Mouse (Mus musculus) stomach, postnatal 0 days (tissue): Measurements from ENCODE around the gene Gm17651.

Source experiments
- CTCF ChIP-seq: IDR thresholded peaks from 2 replicates; pipeline ENCODE4 v1.5.1; 2016; ENCODE audit warnings: antibody characterized with exemption, low read depth, mild to moderate bottlenecking, moderate library complexity
- EP300 ChIP-seq: optimal IDR thresholded peaks from 2 replicates; pipeline ENCODE3; 2016; ENCODE audit warnings: antibody characterized with exemption

GRCm38 (mm10) chr3:97629941-97630340 lies 44.6 kb downstream of the Gm17651 start:
- no peak for TF ChIP-seq CTCF
- no peak for TF ChIP-seq EP300
